Mouse (Mus musculus): Measurements from ENCODE around the gene Dnajc13.

Gene Dnajc13

GRCm38 (mm10) chr9:104254408-104255180, 8.1 kb downstream of the Dnajc13 start:
- DNase-seq = no peak

- no peak for DNase-seq
Measured at GRCm38 (mm10) chr9:104252637-104253036, 10.1 kb downstream of the Dnajc13 start.

- DNase-seq = peak; percentile 66
Measured at GRCm38 (mm10) chr9:104251687-104252086, 11.0 kb downstream of the Dnajc13 start.

GRCm38 (mm10) chr9:104251111-104251510, 11.6 kb downstream of the Dnajc13 start:
- no peak for DNase-seq

- peak; percentile 30 for DNase-seq
Measured at GRCm38 (mm10) chr9:104247307-104247987, 15.3 kb downstream of the Dnajc13 start.

GRCm38 (mm10) chr9:104243799-104244466, 18.8 kb downstream of the Dnajc13 start:
- DNase-seq = peak; percentile 85

GRCm38 (mm10) chr9:104240146-104240545, 22.6 kb downstream of the Dnajc13 start:
- DNase-seq = peak; percentile 35

- DNase-seq = peak; percentile 78
Measured at GRCm38 (mm10) chr9:104239076-104239475, 23.7 kb downstream of the Dnajc13 start.

- peak; percentile 66 for DNase-seq
Measured at GRCm38 (mm10) chr9:104236256-104236930, 26.3 kb downstream of the Dnajc13 start.

GRCm38 (mm10) chr9:104235751-104236150, 27.0 kb downstream of the Dnajc13 start:
- DNase-seq = peak; percentile 83

GRCm38 (mm10) chr9:104233815-104234214, 28.9 kb downstream of the Dnajc13 start:
- DNase-seq = peak; percentile 75

- peak; percentile 70 for DNase-seq
Measured at GRCm38 (mm10) chr9:104233060-104233459, 29.7 kb downstream of the Dnajc13 start.

- DNase-seq = peak; percentile 70
Measured at GRCm38 (mm10) chr9:104232004-104232403, 30.7 kb downstream of the Dnajc13 start.

- peak; percentile 22 for DNase-seq
Measured at GRCm38 (mm10) chr9:104211402-104211801, 51.3 kb downstream of the Dnajc13 start.

- peak; percentile 90 for DNase-seq
Measured at GRCm38 (mm10) chr9:104203851-104204250, 58.9 kb downstream of the Dnajc13 start.

GRCm38 (mm10) chr9:104194528-104194927, 68.2 kb downstream of the Dnajc13 start:
- DNase-seq = peak; percentile 49

- no peak for DNase-seq
Measured at GRCm38 (mm10) chr9:104193900-104194299, 68.8 kb downstream of the Dnajc13 start.

GRCm38 (mm10) chr9:104193327-104193726, 69.4 kb downstream of the Dnajc13 start:
- peak; percentile 50 for DNase-seq

GRCm38 (mm10) chr9:104192513-104192912, 70.2 kb downstream of the Dnajc13 start:
- peak; percentile 51 for DNase-seq

GRCm38 (mm10) chr9:104189657-104190056, 73.1 kb downstream of the Dnajc13 start:
- peak; percentile 71 for DNase-seq

- DNase-seq = peak; percentile 21
Measured at GRCm38 (mm10) chr9:104188704-104189103, 74.0 kb downstream of the Dnajc13 start.

- DNase-seq = peak; percentile 68
Measured at GRCm38 (mm10) chr9:104187028-104187427, 75.7 kb downstream of the Dnajc13 start.

GRCm38 (mm10) chr9:104183181-104183580, 79.5 kb downstream of the Dnajc13 start:
- DNase-seq = peak; percentile 58

Data from heart, adult 11 months (tissue).